24 mouse cellular contexts compared by ENCODE assay signal in genomic region chr7:97223836-97224235, GRCm38 (mm10).
"Had no signal": no experiment of that assay in that cellular context is flagged by ENCODE, and none has a peak within 500 bp of the region (broad histone marks: within the 10 kb centered on the region; RNA-seq: fewer than 3 reads in every experiment).

No protein-coding gene starts in this region.

- H3K36me3 ChIP-seq: embryonic facial prominence, embryonic 10.5 days; embryonic facial prominence, embryonic 12.5 days; embryonic facial prominence, embryonic 13.5 days; embryonic facial prominence, embryonic 15.5 days; forebrain, embryonic 15.5 days had no signal

- H3K27me3 ChIP-seq: embryonic facial prominence, embryonic 12.5 days; embryonic facial prominence, embryonic 13.5 days; embryonic facial prominence, embryonic 15.5 days; forebrain, embryonic 12.5 days; forebrain, embryonic 13.5 days; forebrain, embryonic 15.5 days had no signal

- H3K9me3 ChIP-seq: embryonic facial prominence, embryonic 10.5 days; embryonic facial prominence, embryonic 12.5 days; embryonic facial prominence, embryonic 13.5 days; embryonic facial prominence, embryonic 15.5 days; forebrain, embryonic 10.5 days; forebrain, embryonic 12.5 days; forebrain, embryonic 13.5 days; forebrain, embryonic 15.5 days; heart, embryonic 10.5 days had no signal

- H3K27ac ChIP-seq: embryonic facial prominence, embryonic 10.5 days; embryonic facial prominence, embryonic 12.5 days; embryonic facial prominence, embryonic 13.5 days; embryonic facial prominence, embryonic 15.5 days; forebrain, embryonic 10.5 days; forebrain, embryonic 12.5 days; forebrain, embryonic 13.5 days; forebrain, embryonic 15.5 days; gastrocnemius, adult 2 months; heart, adult 2 months; heart, embryonic 10.5 days had no signal

- H3K4me3 ChIP-seq: embryonic facial prominence, embryonic 10.5 days; embryonic facial prominence, embryonic 12.5 days; embryonic facial prominence, embryonic 13.5 days; embryonic facial prominence, embryonic 15.5 days; erythroblast, embryonic 14.5 days; forebrain, embryonic 10.5 days; forebrain, embryonic 12.5 days; forebrain, embryonic 13.5 days; forebrain, embryonic 15.5 days; gastrocnemius, adult 2 months; heart, adult 2 months; heart, embryonic 10.5 days had no signal

- H3K4me2 ChIP-seq: embryonic facial prominence, embryonic 12.5 days; embryonic facial prominence, embryonic 13.5 days; embryonic facial prominence, embryonic 15.5 days; forebrain, embryonic 12.5 days; forebrain, embryonic 13.5 days; forebrain, embryonic 15.5 days had no signal

- DNase-seq: cerebellum, adult 9-11 months; cerebellum, postnatal 10 days; cerebellum, postnatal 14 days; cerebellum, postnatal 25 days; cerebellum, postnatal 36 days; forebrain, postnatal 0 days; gastrocnemius, adult 2 months; gastrocnemius, postnatal 10 days; gastrocnemius, postnatal 14 days; gastrocnemius, postnatal 25 days; gastrocnemius, postnatal 36 days; heart, adult 11 months; heart, adult 18-20 months; heart, adult 2 months had no signal

- H3K9ac ChIP-seq: embryonic facial prominence, embryonic 12.5 days; embryonic facial prominence, embryonic 13.5 days; embryonic facial prominence, embryonic 15.5 days; forebrain, embryonic 12.5 days; forebrain, embryonic 13.5 days; forebrain, embryonic 15.5 days; forebrain, postnatal 0 days had no signal

- H3K4me1 ChIP-seq: embryonic facial prominence, embryonic 10.5 days; embryonic facial prominence, embryonic 12.5 days; embryonic facial prominence, embryonic 13.5 days; embryonic facial prominence, embryonic 15.5 days; forebrain, embryonic 10.5 days; forebrain, embryonic 12.5 days; forebrain, embryonic 13.5 days; forebrain, embryonic 15.5 days; heart, embryonic 10.5 days had no signal
